Mouse (Mus musculus) CH12.LX (cell line): ENCODE measurements at regions not wholly inside any gene's neighbourhood (a gene's known extent, or its start where the extent isn't known, plus 50 kb on each side); places are given as distances from the start of the nearest gene placed in this dataset.

Experiments
- DNase-seq: peaks from one replicate; pipeline ENCODE4 v3.0.0-alpha.2; 2013; ENCODE audit errors: extremely low read depth
- H3K27ac ChIP-seq: 2 replicates; pipeline ENCODE4 v1.5.1; 2012; ENCODE audit warnings: low read depth, mild to moderate bottlenecking, control low read depth, moderate library complexity; ENCODE audit not compliant: insufficient read depth
- H3K27me3 ChIP-seq: replicated peaks from 2 replicates; pipeline ENCODE3; 2012; ENCODE audit warnings: inconsistent platforms
- H3K36me3 ChIP-seq, 2 experiments: replicated peaks in 1 of 2; 2 replicates each; pipeline versions ENCODE3 to v1.6.1; 2012; ENCODE audit warnings: inconsistent platforms in 1 of 2, low read length in 1 of 2, mild to moderate bottlenecking in 1 of 2, mixed read lengths in 1 of 2, moderate library complexity in 1 of 2; ENCODE audit not compliant: control insufficient read depth in 1 of 2, insufficient read depth in 1 of 2
- H3K4me1 ChIP-seq, 2 experiments: 2 replicates each; pipeline ENCODE4 v1.6.1; 2012; ENCODE audit warnings: inconsistent platforms in 1 of 2, moderate library complexity in 1 of 2; ENCODE audit not compliant: insufficient read depth in 2 of 2, control insufficient read depth in 1 of 2
- H3K4me2 ChIP-seq: 2 replicates; pipeline ENCODE4 v1.6.1; 2012; ENCODE audit warnings: low read depth, mild to moderate bottlenecking, control low read depth; ENCODE audit not compliant: poor library complexity, insufficient read depth, severe bottlenecking
- H3K4me3 ChIP-seq, 3 experiments: fragments of 150-350 bp in 1 of 3; sonication (generic) in 1 of 3; replicated peaks in 1 of 3; 2 replicates each; pipeline versions ENCODE3 to v1.5.1; 2011 to 2012; ENCODE audit warnings: low read depth in 2 of 3, low read length in 2 of 3, mild to moderate bottlenecking in 2 of 3, moderate library complexity in 2 of 3, control low read depth in 1 of 3, improper control_type of control experiment in 1 of 3, inconsistent platforms in 1 of 3, mixed read lengths in 1 of 3; ENCODE audit not compliant: poor library complexity in 1 of 3
- H3K79me2 ChIP-seq: replicated peaks from 2 replicates; pipeline ENCODE4 v1.6.1; 2012; ENCODE audit warnings: mild to moderate bottlenecking, moderate library complexity; ENCODE audit not compliant: control insufficient read depth, poor library complexity, insufficient read depth, severe bottlenecking; ENCODE audit errors: extremely low read depth
- H3K9ac ChIP-seq: 2 replicates; pipeline ENCODE4 v1.6.1; 2012; ENCODE audit warnings: low read depth, mild to moderate bottlenecking, control low read depth, moderate library complexity; ENCODE audit not compliant: insufficient read depth
- H3K9me3 ChIP-seq: replicated peaks from 2 replicates; pipeline ENCODE3; 2012; ENCODE audit warnings: low read length, inconsistent platforms, mixed read lengths
- BHLHE40 ChIP-seq: IDR thresholded peaks from 2 replicates; pipeline ENCODE4 v1.6.1; 2011; ENCODE audit warnings: mild to moderate bottlenecking, low read depth, low read length, improper control_type of control experiment
- CHD1 ChIP-seq: IDR thresholded peaks from 2 replicates; pipeline ENCODE4 v1.6.1; 2012; ENCODE audit warnings: low read depth, low read length, improper control_type of control experiment, inconsistent platforms
- CHD2 ChIP-seq: IDR thresholded peaks from 2 replicates; pipeline ENCODE4 v1.6.1; 2011; ENCODE audit warnings: low read length, improper control_type of control experiment
- CTCF ChIP-seq, 2 experiments: IDR thresholded peaks in 1 of 2; conservative IDR thresholded peaks in 1 of 2; 2 replicates each; pipeline ENCODE4 v1.5.1; 2011 to 2012; ENCODE audit warnings: low read depth in 2 of 2, low read length in 2 of 2, improper control_type of control experiment in 1 of 2, inconsistent platforms in 1 of 2, mild to moderate bottlenecking in 1 of 2, moderate library complexity in 1 of 2
- E2F4 ChIP-seq: IDR thresholded peaks from 2 replicates; pipeline ENCODE4 v1.6.1; 2011; ENCODE audit warnings: low read depth, low read length, improper control_type of control experiment; ENCODE audit not compliant: insufficient replicate concordance
- EP300 ChIP-seq: IDR thresholded peaks from 2 replicates; pipeline ENCODE4 v1.6.1; 2011; ENCODE audit warnings: low read length, improper control_type of control experiment
- GABPA ChIP-seq: IDR thresholded peaks from 2 replicates; pipeline ENCODE4 v1.6.1; 2012; ENCODE audit warnings: low read depth, low read length, improper control_type of control experiment, inconsistent platforms; ENCODE audit not compliant: insufficient replicate concordance
- HCFC1 ChIP-seq: IDR thresholded peaks from 2 replicates; pipeline ENCODE4 v1.6.1; 2012; ENCODE audit warnings: low read depth, mild to moderate bottlenecking, inconsistent platforms, low read length, improper control_type of control experiment
- IRF4 ChIP-seq: IDR thresholded peaks from 2 replicates; pipeline ENCODE4 v1.6.1; 2014; ENCODE audit warnings: low read depth, mild to moderate bottlenecking, inconsistent platforms, low read length, improper control_type of control experiment
- JUN ChIP-seq: IDR thresholded peaks from 2 replicates; pipeline ENCODE4 v1.6.1; 2011; ENCODE audit warnings: low read depth, mild to moderate bottlenecking, low read length, improper control_type of control experiment, moderate library complexity; ENCODE audit not compliant: insufficient read depth
- JUND ChIP-seq: conservative IDR thresholded peaks from 2 replicates; pipeline ENCODE4 v1.6.1; 2011; ENCODE audit warnings: low read depth, low read length, improper control_type of control experiment
- MAFK ChIP-seq: IDR thresholded peaks from 2 replicates; pipeline ENCODE4 v1.6.1; 2011; ENCODE audit warnings: low read length, improper control_type of control experiment; ENCODE audit not compliant: insufficient replicate concordance
- MAX ChIP-seq: IDR thresholded peaks from 2 replicates; pipeline ENCODE4 v1.6.1; 2011; ENCODE audit warnings: low read length, improper control_type of control experiment
- MYC ChIP-seq: IDR thresholded peaks from 2 replicates; pipeline ENCODE4 v1.6.1; 2011; ENCODE audit warnings: low read depth, mild to moderate bottlenecking, improper control_type of control experiment, low read length
- NRF1 ChIP-seq: IDR thresholded peaks from 2 replicates; pipeline ENCODE4 v1.6.1; 2014; ENCODE audit warnings: low read depth, mild to moderate bottlenecking, inconsistent platforms, low read length, improper control_type of control experiment, moderate library complexity
- POLR2AphosphoS2 ChIP-seq: IDR thresholded peaks from 2 replicates; pipeline ENCODE4 v1.6.1; 2011; ENCODE audit warnings: low read depth, low read length, improper control_type of control experiment
- RCOR1 ChIP-seq: conservative IDR thresholded peaks from 2 replicates; pipeline ENCODE4 v1.6.1; 2012; ENCODE audit warnings: low read depth, mild to moderate bottlenecking, inconsistent platforms, low read length, improper control_type of control experiment
- SIN3A ChIP-seq: IDR thresholded peaks from 2 replicates; pipeline ENCODE4 v1.6.1; 2012; ENCODE audit warnings: low read length, improper control_type of control experiment, inconsistent platforms
- TBP ChIP-seq: conservative IDR thresholded peaks from 2 replicates; pipeline ENCODE4 v1.6.1; 2011; ENCODE audit warnings: low read depth, low read length, improper control_type of control experiment
- TCF12 ChIP-seq: IDR thresholded peaks from 2 replicates; pipeline ENCODE4 v1.6.1; 2014; ENCODE audit warnings: low read depth, mild to moderate bottlenecking, inconsistent platforms, low read length, improper control_type of control experiment
- ZKSCAN1 ChIP-seq: IDR thresholded peaks from 2 replicates; pipeline ENCODE4 v1.6.1; 2012; ENCODE audit warnings: low read depth, inconsistent platforms, low read length, improper control_type of control experiment, borderline replicate concordance
- dilution Hi-C: fragments of 300-500 bp; cut with MboI; formaldehyde crosslinking; loops from 2 replicates; pipeline ENCODE4 v1.14.3; 2020; ENCODE audit warnings: low sequenced_read_pairs; ENCODE audit not compliant: extremely low pct_unique_long_range_greater_than_20kb, extremely low pct_ligation_motif_present
- in situ Hi-C: fragments of 300-500 bp; cut with MboI; formaldehyde crosslinking; loops from 3 replicates; pipeline ENCODE4 v1.14.3; 2019; ENCODE audit warnings: low sequenced_read_pairs, low pct_ligation_motif_present, low pct_unique_long_range_greater_than_20kb, mixed read lengths

DNA sequence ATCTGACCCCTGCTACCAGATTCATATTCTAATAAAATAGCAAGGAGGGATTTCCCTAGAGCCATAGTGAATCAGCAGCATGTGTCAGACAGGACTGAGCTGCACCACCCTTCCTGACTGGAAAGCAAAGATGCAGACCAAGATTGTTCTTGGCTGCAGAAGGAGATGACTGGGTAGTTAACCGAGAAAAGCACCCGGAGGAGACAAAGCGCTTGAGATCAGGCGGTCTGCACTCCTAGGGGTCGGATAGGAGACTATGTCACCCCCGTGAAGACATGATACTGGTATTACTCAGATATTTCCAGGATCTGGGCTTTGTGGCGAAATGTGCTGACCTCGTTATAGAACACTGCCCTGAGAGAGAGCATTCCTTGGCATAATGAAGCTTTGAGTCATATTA, 147.4 kb downstream of the Chic2 start (continued):
- no peak for TF ChIP-seq IRF4
- TF ChIP-seq, all 38 proteins: peak for 0

DNA sequence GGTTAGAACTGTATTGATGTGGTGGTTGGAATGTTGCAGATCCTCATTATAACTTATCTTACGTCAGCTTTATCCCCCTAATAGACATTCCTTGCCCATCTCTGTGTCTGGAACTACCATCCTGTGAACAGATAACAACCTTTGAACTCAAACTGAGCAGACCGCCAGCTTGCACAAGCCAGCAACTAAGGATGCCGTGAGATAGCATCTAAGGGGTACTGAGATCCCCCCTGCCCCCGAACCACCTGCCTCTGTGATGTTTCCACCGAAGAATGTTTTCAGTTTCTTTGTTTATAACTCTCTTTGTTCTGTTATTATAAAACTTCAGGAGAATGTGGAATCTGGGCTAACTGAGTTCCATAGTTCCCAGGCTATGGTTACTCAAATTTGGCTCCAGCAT, 151.3 kb downstream of the Chic2 start:
- DNase-seq = no peak
- dilution Hi-C loops = no loop called here
- Histone ChIP-seq H3K36me3 (no peaks in the 10 kb centered on the region), H3K27me3 (no peaks in the 10 kb centered on the region)
- in situ Hi-C loops = no loop called here
- TF ChIP-seq JUN (no peak), MAFK (no peak), EP300 (no peak), RCOR1 (no peak), TCF12 (no peak), E2F4 (no peak), CHD2 (no peak), JUND (no peak), CHD1 (no peak), MAX (no peak), BHLHE40 (no peak), HCFC1 (no peak), SIN3A (no peak), NRF1 (no peak), TBP (no peak), GABPA (no peak), CTCF (conservative IDR thresholded peaks at IDR 0.05 in 1 of 2, IDR thresholded peaks at IDR 0.05 in 1 of 2; ENCODE audit: low read depth in 2 of 2, low read length in 2 of 2) (no peak), ZKSCAN1 (no peak), POLR2AphosphoS2 (no peak)
- TF ChIP-seq, all 38 proteins: peak for 0
- H3K4me2 ChIP-seq = no peak overlapping the region
- H3K9me3 ChIP-seq = no peaks in the 10 kb centered on the region
- no peak overlapping the region for H3K4me3 ChIP-seq
- H3K9ac ChIP-seq = no peak overlapping the region
- H3K4me1 ChIP-seq = peaks cover 0 to 11% of the 10 kb centered on the region in 2 experiments; a peak in 2 of 4 replicates
- no peak overlapping the region for H3K27ac ChIP-seq
- H3K79me2 ChIP-seq = no peaks in the 10 kb centered on the region

DNA sequence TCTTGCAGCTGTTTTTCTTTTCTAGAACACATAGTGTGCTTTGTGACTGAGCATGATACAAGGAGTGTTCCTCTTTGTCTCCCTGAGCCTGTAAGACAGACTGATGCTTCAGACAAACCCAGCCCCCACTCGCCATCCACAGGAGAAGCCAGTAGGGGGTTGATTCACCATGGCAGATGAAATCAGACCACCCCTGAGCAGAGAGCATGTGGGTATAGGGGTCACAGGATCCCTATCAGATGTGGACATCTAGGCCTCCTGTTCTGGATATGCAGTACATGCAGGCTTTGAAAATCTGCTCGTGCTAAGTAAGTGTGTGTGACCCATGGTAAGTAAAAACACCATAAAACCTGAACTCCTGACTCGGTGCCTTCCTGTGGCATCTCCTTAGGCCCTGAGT, 153.0 kb downstream of the Chic2 start:
- in situ Hi-C loops = no loop called here
- H3K27me3 ChIP-seq = no peaks in the 10 kb centered on the region
- dilution Hi-C loops = no loop called here

More for the DNA sequence above, 153.0 kb downstream of the Chic2 start:
- DNase-seq = no peak
- Histone ChIP-seq H3K36me3 (no peaks in the 10 kb centered on the region), H3K9ac (no peak overlapping the region), H3K9me3 (no peaks in the 10 kb centered on the region), H3K79me2 (no peaks in the 10 kb centered on the region), H3K4me3 (no peak overlapping the region), H3K4me2 (no peak overlapping the region), H3K4me1 (peaks cover 0 to 2% of the 10 kb centered on the region in 2 experiments; a peak in 1 of 4 replicates), H3K27ac (no peak overlapping the region)
- TF ChIP-seq RCOR1 (no peak), TCF12 (no peak), JUND (no peak), MAX (no peak), MYC (no peak)
